Mouse (Mus musculus): ENCODE measurements at regions not wholly inside any gene's neighbourhood (a gene's known extent, or its start where the extent isn't known, plus 50 kb on each side); places are given as distances from the start of the nearest gene placed in this dataset.

- no peak for TF ChIP-seq POLR2A (IDR thresholded peaks at IDR 0.05; ENCODE audit: extremely low read depth, insufficient read depth, low read length)
- no peak for TF ChIP-seq CTCF (IDR thresholded peaks at IDR 0.05; ENCODE audit: extremely low read depth, insufficient read depth, low read length)
These were observed 105.7 kb downstream of the Lrig3 start for GRCm38 (mm10) chr10:126071714-126072057.
